Mouse (Mus musculus) embryonic facial prominence, embryonic 14.5 days (tissue): ENCODE data around the gene Car7. TPM values are rescaled to one million over a fixed set of nuclear protein-coding genes. Genes with fewer than 3 reads are reported as not detected.
A peak's percentile ranks its signal among the peaks of the same experiment; 100 is the strongest.

Experiments
- ATAC-seq: fragments of 200-750 bp; cut with Nextera tagmentation; 2 replicates; pipeline ENCODE4 v1.8.0; 2017; ENCODE audit warnings: low read depth, moderate number of reproducible peaks, moderate TSS enrichment
- DNase-seq: peaks from one replicate; pipeline ENCODE4 v3.0.0-alpha.2; 2015; ENCODE audit warnings: low spot score
- H3K27ac ChIP-seq: fragments of 300-500 bp; sonication (generic); replicated peaks from 2 replicates; pipeline ENCODE4 v1.5.1; 2014; ENCODE audit warnings: low read depth, mild to moderate bottlenecking, low read length, moderate library complexity
- H3K27me3 ChIP-seq: fragments of 300-500 bp; sonication (generic); replicated peaks from 2 replicates; pipeline ENCODE4 v1.6.1; 2014; ENCODE audit warnings: low read length; ENCODE audit not compliant: control insufficient read depth, insufficient read depth
- H3K36me3 ChIP-seq: fragments of 300-500 bp; sonication (generic); 2 replicates; pipeline ENCODE4 v1.6.1; 2014; ENCODE audit warnings: low read length, mixed read lengths; ENCODE audit not compliant: control insufficient read depth, insufficient read depth
- H3K4me1 ChIP-seq: fragments of 300-500 bp; sonication (generic); 2 replicates; pipeline ENCODE4 v1.6.1; 2014; ENCODE audit warnings: antibody characterized with exemption, low read length; ENCODE audit not compliant: control insufficient read depth, insufficient read depth
- H3K4me2 ChIP-seq: fragments of 300-500 bp; sonication (generic); 2 replicates; pipeline ENCODE4 v1.6.1; 2014; ENCODE audit warnings: low read depth, mild to moderate bottlenecking, low read length, moderate library complexity, mixed read lengths
- H3K4me3 ChIP-seq: fragments of 300-500 bp; sonication (generic); 2 replicates; pipeline ENCODE4 v1.5.1; 2014; ENCODE audit warnings: low read depth, mild to moderate bottlenecking, low read length
- H3K9ac ChIP-seq: fragments of 300-500 bp; sonication (generic); 2 replicates; pipeline ENCODE4 v1.6.1; 2014; ENCODE audit warnings: low read depth, mild to moderate bottlenecking, low read length, moderate library complexity, mixed read lengths
- H3K9me3 ChIP-seq: fragments of 300-500 bp; sonication (generic); 2 replicates; pipeline ENCODE4 v1.6.1; 2016; ENCODE audit warnings: low read length; ENCODE audit not compliant: control insufficient read depth
- WGBS: fragments of 180-500 bp; shearing (Covaris S2); extraction: QIAGEN DNeasy Blood & Tissue Kit; methylation state at CpG from one replicate; pipeline ENCODE4 v1.1.7; 2014; 5-methylcytosine and 5-hydroxymethylcytosine counted together
- polyA plus RNA-seq: library from polyadenylated mRNA; unstranded; fragments of >200 nt; fragmentation: Nextera tagmentation; extraction: Ambion mirVana; gene quantifications from 2 replicates; pipeline ENCODE4 v1.2.1, GENCODE M21; 2014

Gene Car7
- polyA plus RNA-seq, 1 experiment from 2014 or later = 1.6 TPM

GRCm38 (mm10) chr8:104536028-104536427, 1.5 kb downstream of the Car7 start:
- Histone ChIP-seq H3K9me3 (no peaks in the 10 kb centered on the region), H3K9ac (no peak overlapping the region), H3K4me3 (no peak overlapping the region), H3K27ac (no peak overlapping the region), H3K36me3 (no peaks in the 10 kb centered on the region), H3K4me2 (no peak overlapping the region), H3K27me3 (peaks cover 23% of the 10 kb centered on the region), H3K4me1 (peaks cover 15% of the 10 kb centered on the region; the same call in 1 of the 2 replicates)
- ATAC-seq (no peak), DNase-seq (no peak)
- WGBS = 81% methylated on average over 4 of the region's 4 CpGs

- DNase-seq = no peak
- Histone ChIP-seq H3K4me2 (no peak overlapping the region), H3K27ac (no peak overlapping the region), H3K27me3 (peaks cover 50% of the 10 kb centered on the region), H3K9ac (no peak overlapping the region), H3K4me1 (0 out of 2 replicates have a peak, but pooled peaks cover 5% of the 10 kb centered on the region), H3K9me3 (no peaks in the 10 kb centered on the region), H3K36me3 (no peaks in the 10 kb centered on the region), H3K4me3 (no peak overlapping the region)
- no peak for ATAC-seq
- 82% methylated on average over 4 of the region's 4 CpGs for WGBS
Observed at GRCm38 (mm10) chr8:104538896-104539295, 4.4 kb downstream of the Car7 start.

GRCm38 (mm10) chr8:104539566-104539965, 5.1 kb downstream of the Car7 start:
- H3K27me3 ChIP-seq = peaks cover 53% of the 10 kb centered on the region
- DNase-seq (no peak), ATAC-seq (no peak)
- no peak overlapping the region for H3K9ac ChIP-seq
- 0 out of 2 replicates have a peak, but pooled peaks cover 5% of the 10 kb centered on the region for H3K4me1 ChIP-seq
- H3K4me2 ChIP-seq = no peak overlapping the region
- no peaks in the 10 kb centered on the region for H3K36me3 ChIP-seq
- H3K4me3 ChIP-seq = no peak overlapping the region
- no peak overlapping the region for H3K27ac ChIP-seq
- no peaks in the 10 kb centered on the region for H3K9me3 ChIP-seq
- WGBS = 75% methylated on average over 2 of the region's 2 CpGs

GRCm38 (mm10) chr8:104540238-104540637, 5.7 kb downstream of the Car7 start:
- H3K36me3 ChIP-seq = no peaks in the 10 kb centered on the region
- peaks cover 53% of the 10 kb centered on the region for H3K27me3 ChIP-seq
- peak overlapping the region; percentile 32 for H3K9ac ChIP-seq
- H3K27ac ChIP-seq = no peak overlapping the region
- H3K9me3 ChIP-seq = no peaks in the 10 kb centered on the region
- peak overlapping the region; percentile 95 for H3K4me2 ChIP-seq
- peak overlapping the region; percentile 47 for H3K4me3 ChIP-seq
- WGBS = 36% methylated on average over 7 of the region's 7 CpGs
- ATAC-seq = no peak
- 0 out of 2 replicates have a peak, but pooled peaks cover 5% of the 10 kb centered on the region for H3K4me1 ChIP-seq
- no peak for DNase-seq

- peak; percentile 8 for DNase-seq
- Histone ChIP-seq H3K9ac (peak overlapping the region; percentile 32), H3K4me3 (peak overlapping the region; percentile 47), H3K27ac (no peak overlapping the region), H3K36me3 (no peaks in the 10 kb centered on the region), H3K27me3 (peaks cover 53% of the 10 kb centered on the region), H3K9me3 (no peaks in the 10 kb centered on the region), H3K4me2 (peak overlapping the region; percentile 95), H3K4me1 (0 out of 2 replicates have a peak, but pooled peaks cover 5% of the 10 kb centered on the region)
- ATAC-seq = 0 out of 2 replicates have a peak, but pooled peaks have one; percentile 5
- WGBS = 0% methylated on average over 31 of the region's 76 CpGs
Observed at GRCm38 (mm10) chr8:104540710-104541514, 6.4 kb downstream of the Car7 start.

- no peaks in the 10 kb centered on the region for H3K9me3 ChIP-seq
- H3K36me3 ChIP-seq = no peaks in the 10 kb centered on the region
- peaks cover 53% of the 10 kb centered on the region for H3K27me3 ChIP-seq
- ATAC-seq = no peak
- H3K4me3 ChIP-seq = peak overlapping the region; percentile 47
- WGBS = 14% methylated on average over 8 of the region's 8 CpGs
- 0 out of 2 replicates have a peak, but pooled peaks cover 5% of the 10 kb centered on the region for H3K4me1 ChIP-seq
- no peak overlapping the region for H3K27ac ChIP-seq
- no peak overlapping the region for H3K9ac ChIP-seq
- no peak for DNase-seq
- peak overlapping the region; percentile 95 for H3K4me2 ChIP-seq
Observed at GRCm38 (mm10) chr8:104541515-104541880, 7.0 kb downstream of the Car7 start.

GRCm38 (mm10) chr8:104542160-104542559, 7.7 kb downstream of the Car7 start:
- ATAC-seq = no peak
- no peaks in the 10 kb centered on the region for H3K9me3 ChIP-seq
- H3K27me3 ChIP-seq = peaks cover 53% of the 10 kb centered on the region
- peak; percentile 4 for DNase-seq
- H3K4me3 ChIP-seq = no peak overlapping the region
- no peaks in the 10 kb centered on the region for H3K36me3 ChIP-seq
- no peak overlapping the region for H3K9ac ChIP-seq
- H3K4me2 ChIP-seq = no peak overlapping the region
- H3K27ac ChIP-seq = no peak overlapping the region
- WGBS = 9% methylated on average over 11 of the region's 11 CpGs
- H3K4me1 ChIP-seq = 0 out of 2 replicates have a peak, but pooled peaks cover 5% of the 10 kb centered on the region

- WGBS = 60% methylated on average over 8 of the region's 8 CpGs
- DNase-seq = no peak
- Histone ChIP-seq H3K4me2 (no peak overlapping the region), H3K9me3 (no peaks in the 10 kb centered on the region), H3K4me1 (0 out of 2 replicates have a peak, but pooled peaks cover 5% of the 10 kb centered on the region), H3K27ac (no peak overlapping the region), H3K27me3 (peaks cover 53% of the 10 kb centered on the region), H3K36me3 (no peaks in the 10 kb centered on the region), H3K4me3 (no peak overlapping the region), H3K9ac (no peak overlapping the region)
- ATAC-seq = no peak
Observed at GRCm38 (mm10) chr8:104543440-104544045, 9.1 kb downstream of the Car7 start.
